Mouse (Mus musculus) limb, embryonic 11.5 days (tissue): ENCODE measurements around the gene Klf5. TPM values are rescaled to one million over a fixed set of nuclear protein-coding genes. Genes with fewer than 3 reads are reported as not detected.

ENCODE experiments used
- ATAC-seq: fragments of 200-750 bp; cut with Nextera tagmentation; 2 replicates; pipeline ENCODE4 v1.8.0; 2017; ENCODE audit warnings: low read depth; ENCODE audit not compliant: insufficient number of reproducible peaks, low FRiP score, low TSS enrichment
- DNase-seq: peaks from one replicate; pipeline ENCODE4 v3.0.0-alpha.2; 2015; ENCODE audit warnings: low spot score
- H3K27ac ChIP-seq: fragments of 300-500 bp; sonication (generic); replicated peaks from 2 replicates; pipeline ENCODE4 v1.5.1; 2014; ENCODE audit warnings: low read depth, mild to moderate bottlenecking, low read length
- H3K27me3 ChIP-seq: fragments of 300-500 bp; sonication (generic); 2 replicates; pipeline ENCODE4 v1.6.1; 2014; ENCODE audit warnings: mild to moderate bottlenecking, low read length, mixed read lengths; ENCODE audit not compliant: control insufficient read depth, insufficient read depth
- H3K36me3 ChIP-seq: fragments of 300-500 bp; sonication (generic); 2 replicates; pipeline ENCODE4 v1.6.1; 2014; ENCODE audit warnings: mild to moderate bottlenecking, low read length, moderate library complexity, mixed read lengths; ENCODE audit not compliant: control insufficient read depth, insufficient read depth
- H3K4me1 ChIP-seq: fragments of 300-500 bp; sonication (generic); 2 replicates; pipeline ENCODE4 v1.6.1; 2014; ENCODE audit warnings: low read length, mixed read lengths; ENCODE audit not compliant: control insufficient read depth, insufficient read depth
- H3K4me2 ChIP-seq: fragments of 300-500 bp; sonication (generic); 2 replicates; pipeline ENCODE4 v1.6.1; 2014; ENCODE audit warnings: low read depth, mild to moderate bottlenecking, moderate library complexity; ENCODE audit not compliant: severe bottlenecking
- H3K4me3 ChIP-seq: fragments of 300-500 bp; sonication (generic); 2 replicates; pipeline ENCODE4 v1.5.1; 2014; ENCODE audit warnings: low read depth, low read length
- H3K9ac ChIP-seq: fragments of 300-500 bp; sonication (generic); 2 replicates; pipeline ENCODE4 v1.6.1; 2014; ENCODE audit warnings: mild to moderate bottlenecking, low read length
- H3K9me3 ChIP-seq: fragments of 300-500 bp; sonication (generic); 2 replicates; pipeline ENCODE4 v1.6.1; 2016; ENCODE audit warnings: low read length; ENCODE audit not compliant: control insufficient read depth
- WGBS: fragments of 180-500 bp; shearing (Covaris S2); extraction: QIAGEN DNeasy Blood & Tissue Kit; methylation state at CpG from one replicate; pipeline ENCODE4 v1.1.7; 2014; 5-methylcytosine and 5-hydroxymethylcytosine counted together
- polyA plus RNA-seq: library from polyadenylated mRNA; unstranded; fragments of >200 nt; fragmentation: Nextera tagmentation; extraction: Ambion mirVana; gene quantifications from 2 replicates; pipeline ENCODE4 v1.2.1, GENCODE M21; 2014

Klf5 gene
- polyA plus RNA-seq, 1 experiment from 2014 or later, result 3.9 TPM

DNA sequence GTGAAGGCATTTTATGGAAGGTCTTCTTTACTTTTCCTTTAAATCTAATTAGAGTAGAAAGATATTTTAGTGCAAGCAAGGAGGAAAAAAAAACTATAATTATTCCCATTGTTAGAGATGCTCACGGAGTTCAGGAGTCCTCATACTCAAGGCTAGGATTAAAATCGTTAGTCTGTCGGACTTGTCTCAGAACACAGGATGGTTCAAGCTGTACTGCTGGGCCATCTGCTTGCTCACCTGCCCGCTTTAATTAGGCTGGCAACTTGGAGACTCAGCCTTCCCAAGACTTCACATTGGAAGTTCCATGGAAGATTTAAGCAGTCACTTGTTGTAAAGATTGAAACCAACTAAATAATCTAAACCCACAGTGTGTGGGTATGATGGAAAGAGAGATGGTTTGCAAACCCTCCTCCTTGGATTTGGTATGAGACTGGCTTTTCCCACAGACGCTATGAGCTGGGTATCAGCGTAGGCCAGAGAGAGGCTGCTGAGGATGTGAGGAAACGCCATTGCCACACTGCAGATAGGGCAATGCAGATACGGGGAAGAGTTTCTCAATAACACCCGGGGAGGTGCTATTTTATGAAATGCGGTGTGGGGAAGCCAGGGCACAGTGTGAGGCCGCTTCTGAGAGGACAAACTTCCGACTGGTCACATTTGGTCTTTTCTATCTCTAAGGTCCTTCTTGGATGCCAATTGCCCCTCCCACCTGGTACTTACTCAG lies 19.6 kb upstream of the Klf5 start:
- ATAC-seq, result no peak
- WGBS, result 37% methylated on average over 12 of the region's 12 CpGs
- no peak overlapping the region for H3K4me3 ChIP-seq
- H3K4me2 ChIP-seq, result no peak overlapping the region
- 0 out of 2 replicates have a peak, but pooled peaks cover 4% of the 10 kb centered on the region for H3K4me1 ChIP-seq
- H3K9me3 ChIP-seq, result no peaks in the 10 kb centered on the region
- H3K9ac ChIP-seq, result no peak overlapping the region
- H3K36me3 ChIP-seq, result no peaks in the 10 kb centered on the region
- no peak for DNase-seq
- no peaks in the 10 kb centered on the region for H3K27me3 ChIP-seq
- H3K27ac ChIP-seq, result no peak overlapping the region

DNA sequence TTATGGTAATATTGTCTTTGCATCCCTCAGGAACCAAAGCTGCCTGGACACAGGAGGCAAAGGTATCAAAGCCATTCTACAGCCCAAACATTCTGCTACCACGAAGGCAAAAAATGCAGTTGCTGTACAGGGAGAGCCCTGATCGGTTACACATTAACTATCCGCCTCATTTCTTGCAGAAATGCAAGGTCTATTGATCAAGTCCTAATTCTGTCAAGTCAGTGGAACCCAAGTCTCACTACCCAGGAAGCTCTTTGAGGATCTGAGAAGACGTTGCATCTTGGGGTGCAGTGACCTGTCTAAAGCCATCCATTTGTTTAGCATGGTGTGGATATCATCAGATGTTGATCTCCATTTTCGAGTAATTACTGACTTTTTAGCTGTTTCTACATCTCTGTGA lies 18.1 kb upstream of the Klf5 start:
- H3K4me3 ChIP-seq, result no peak overlapping the region
- no peak for ATAC-seq
- H3K9ac ChIP-seq, result no peak overlapping the region
- no peak for DNase-seq
- no peaks in the 10 kb centered on the region for H3K27me3 ChIP-seq
- H3K4me1 ChIP-seq, result 0 out of 2 replicates have a peak, but pooled peaks cover 4% of the 10 kb centered on the region
- H3K4me2 ChIP-seq, result no peak overlapping the region
- H3K36me3 ChIP-seq, result no peaks in the 10 kb centered on the region
- WGBS, result 84% methylated on average over 5 of the region's 5 CpGs
- no peaks in the 10 kb centered on the region for H3K9me3 ChIP-seq
- no peak overlapping the region for H3K27ac ChIP-seq

DNA sequence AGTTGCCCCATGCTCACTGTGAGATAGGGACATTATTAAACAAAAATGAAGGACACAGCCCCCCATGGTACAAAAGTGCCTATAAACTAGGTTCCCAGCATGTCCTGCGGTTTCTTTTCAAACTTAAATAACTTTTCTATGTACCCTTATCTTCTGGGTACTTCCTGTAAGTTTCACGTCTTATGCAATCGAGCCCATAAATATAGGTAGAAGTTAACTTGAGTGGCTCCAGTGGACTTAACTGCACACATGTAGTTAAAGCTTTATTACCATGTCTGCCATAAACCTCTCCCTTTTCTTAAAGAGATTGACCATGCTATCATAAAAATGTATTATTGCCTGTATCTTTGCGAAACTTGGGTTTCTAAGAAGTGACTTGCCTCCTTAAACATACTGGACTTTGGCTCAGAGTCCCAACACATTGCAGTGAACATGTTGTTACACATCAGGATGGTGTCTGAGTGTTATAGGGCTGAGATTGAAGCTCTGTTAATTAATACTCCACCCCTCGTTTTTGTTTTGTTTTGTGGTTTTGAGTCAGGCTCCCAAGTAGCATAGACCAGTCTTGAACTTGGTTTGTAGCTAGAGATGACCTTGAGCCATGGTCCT lies 17.6 kb upstream of the Klf5 start:
- DNase-seq, result no peak

DNA sequence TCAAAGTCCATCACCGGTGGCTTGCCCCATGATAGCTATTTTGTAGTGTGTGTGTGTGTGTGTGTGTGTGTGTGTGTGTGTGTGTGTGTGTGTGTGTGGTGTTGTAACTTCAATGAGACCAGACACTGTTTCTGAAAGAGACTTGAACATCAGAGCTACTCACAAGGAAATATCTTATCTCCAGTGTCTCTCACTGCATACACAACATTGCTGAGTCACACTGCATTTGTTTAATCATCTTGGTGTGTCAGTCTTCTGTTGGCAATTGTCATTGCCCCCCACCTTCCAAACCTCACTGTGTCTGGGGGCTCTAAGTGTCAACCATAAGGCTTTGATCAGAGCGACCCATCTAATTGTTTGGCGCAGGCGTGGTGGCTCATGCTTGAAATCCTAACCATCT lies 13.0 kb upstream of the Klf5 start:
- 88% methylated on average over 4 of the region's 4 CpGs for WGBS
- Histone ChIP-seq H3K27ac (no peak overlapping the region), H3K9me3 (no peaks in the 10 kb centered on the region), H3K4me3 (no peak overlapping the region), H3K4me1 (no peaks in the 10 kb centered on the region), H3K9ac (no peak overlapping the region), H3K4me2 (no peak overlapping the region), H3K36me3 (no peaks in the 10 kb centered on the region), H3K27me3 (no peaks in the 10 kb centered on the region)
- DNase-seq (no peak), ATAC-seq (no peak)

More for the DNA sequence above, 17.6 kb upstream of the Klf5 start:
- H3K4me1 ChIP-seq, result no peaks in the 10 kb centered on the region
- no peaks in the 10 kb centered on the region for H3K27me3 ChIP-seq
- H3K9ac ChIP-seq, result no peak overlapping the region
- H3K27ac ChIP-seq, result no peak overlapping the region
- no peak overlapping the region for H3K4me3 ChIP-seq
- H3K36me3 ChIP-seq, result no peaks in the 10 kb centered on the region
- no peaks in the 10 kb centered on the region for H3K9me3 ChIP-seq
- 73% methylated on average over 5 of the region's 5 CpGs for WGBS
- H3K4me2 ChIP-seq, result no peak overlapping the region
- no peak for ATAC-seq

DNA sequence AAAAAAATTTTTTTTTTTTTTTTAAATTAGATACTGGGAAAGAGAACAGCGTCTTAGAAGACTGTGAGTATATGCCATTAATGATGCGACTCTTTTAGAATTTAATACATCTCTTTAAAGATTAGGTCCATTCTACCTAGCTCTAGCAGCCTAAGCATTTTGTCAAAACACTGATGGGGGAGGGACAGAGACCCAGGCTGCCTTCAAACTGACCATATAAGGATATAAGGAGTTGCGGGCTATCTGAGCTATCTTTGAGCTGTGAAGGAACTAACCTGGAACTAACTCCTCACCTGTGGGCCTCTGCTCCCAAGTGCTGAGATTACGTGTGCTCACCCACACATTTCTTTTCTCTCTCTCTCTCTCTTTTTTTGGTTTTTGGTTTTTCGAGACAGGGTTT lies 6.3 kb upstream of the Klf5 start:
- no peak overlapping the region for H3K4me2 ChIP-seq
- no peaks in the 10 kb centered on the region for H3K27me3 ChIP-seq
- DNase-seq (no peak), ATAC-seq (no peak)
- no peaks in the 10 kb centered on the region for H3K36me3 ChIP-seq
- no peak overlapping the region for H3K4me3 ChIP-seq
- H3K27ac ChIP-seq, result no peak overlapping the region
- H3K9ac ChIP-seq, result no peak overlapping the region
- no peaks in the 10 kb centered on the region for H3K9me3 ChIP-seq
- H3K4me1 ChIP-seq, result no peaks in the 10 kb centered on the region
- WGBS, result 89% methylated on average over 5 of the region's 5 CpGs

DNA sequence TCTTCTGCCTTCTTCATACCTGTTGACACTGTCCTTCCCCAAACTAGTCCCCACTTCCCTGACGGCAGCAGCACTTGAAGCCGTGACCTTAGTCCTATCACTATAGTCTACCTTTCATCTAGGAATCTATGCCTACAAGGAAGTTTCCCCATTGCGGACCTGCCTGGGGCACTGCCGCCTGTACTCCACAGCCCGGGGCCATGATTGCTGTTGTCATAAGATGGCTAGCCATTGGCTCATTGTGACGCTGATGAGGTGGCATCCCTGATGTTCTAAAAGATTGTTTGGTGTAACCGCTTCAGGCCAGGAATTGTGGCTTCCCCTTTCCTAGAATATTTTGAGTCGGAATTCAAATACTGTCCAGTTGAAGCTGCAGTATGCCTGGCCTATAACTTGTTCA lies 4.1 kb upstream of the Klf5 start:
- Histone ChIP-seq H3K4me3 (no peak overlapping the region), H3K4me2 (no peak overlapping the region), H3K9ac (no peak overlapping the region), H3K27ac (no peak overlapping the region), H3K4me1 (no peaks in the 10 kb centered on the region), H3K27me3 (no peaks in the 10 kb centered on the region), H3K36me3 (no peaks in the 10 kb centered on the region), H3K9me3 (no peaks in the 10 kb centered on the region)
- DNase-seq, result no peak
- no peak for ATAC-seq
- WGBS, result 90% methylated on average over 8 of the region's 8 CpGs

DNA sequence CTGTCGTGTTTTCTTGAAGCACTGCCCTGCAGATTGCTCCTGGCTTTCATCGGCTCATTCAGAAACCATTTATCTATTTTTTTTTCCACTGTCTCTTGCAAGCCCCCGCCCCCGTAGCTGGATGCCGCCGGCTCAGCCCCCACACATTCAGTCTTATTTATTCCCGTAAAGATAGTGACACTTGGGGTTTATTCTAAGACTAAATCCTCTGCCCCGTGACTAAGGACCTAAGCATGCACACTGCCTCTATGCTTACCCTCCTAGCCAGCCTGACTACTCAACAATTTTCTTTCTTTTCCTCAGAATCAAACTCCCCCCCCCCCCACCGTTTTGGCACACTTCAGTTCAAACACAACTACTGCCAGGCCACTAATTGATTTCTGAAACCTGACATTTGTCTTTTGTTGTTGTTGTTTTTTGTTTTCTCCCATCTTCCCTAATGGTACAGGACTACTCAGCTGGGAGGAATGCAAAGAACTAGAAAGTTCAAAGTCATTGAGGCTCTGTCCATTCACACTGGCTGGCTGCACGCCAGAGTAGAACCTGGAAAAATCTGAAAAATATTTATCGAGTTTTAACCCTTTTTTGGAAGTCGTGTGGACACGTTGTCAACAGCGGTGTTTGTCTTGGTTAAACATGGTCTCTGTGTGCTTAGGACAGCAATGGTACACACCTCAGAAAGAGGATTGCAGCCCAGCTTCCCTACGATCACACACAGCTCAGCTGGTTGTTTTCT lies 2.7 kb upstream of the Klf5 start:
- no peak overlapping the region for H3K4me3 ChIP-seq
- ATAC-seq (no peak), DNase-seq (no peak)
- 63% methylated on average over 15 of the region's 15 CpGs for WGBS
- H3K27ac ChIP-seq, result no peak overlapping the region
- no peaks in the 10 kb centered on the region for H3K4me1 ChIP-seq
- H3K9me3 ChIP-seq, result no peaks in the 10 kb centered on the region
- H3K36me3 ChIP-seq, result no peaks in the 10 kb centered on the region
- H3K4me2 ChIP-seq, result no peak overlapping the region
- H3K27me3 ChIP-seq, result peaks cover 4% of the 10 kb centered on the region; the same call in 1 of the 2 replicates
- no peak overlapping the region for H3K9ac ChIP-seq

DNA sequence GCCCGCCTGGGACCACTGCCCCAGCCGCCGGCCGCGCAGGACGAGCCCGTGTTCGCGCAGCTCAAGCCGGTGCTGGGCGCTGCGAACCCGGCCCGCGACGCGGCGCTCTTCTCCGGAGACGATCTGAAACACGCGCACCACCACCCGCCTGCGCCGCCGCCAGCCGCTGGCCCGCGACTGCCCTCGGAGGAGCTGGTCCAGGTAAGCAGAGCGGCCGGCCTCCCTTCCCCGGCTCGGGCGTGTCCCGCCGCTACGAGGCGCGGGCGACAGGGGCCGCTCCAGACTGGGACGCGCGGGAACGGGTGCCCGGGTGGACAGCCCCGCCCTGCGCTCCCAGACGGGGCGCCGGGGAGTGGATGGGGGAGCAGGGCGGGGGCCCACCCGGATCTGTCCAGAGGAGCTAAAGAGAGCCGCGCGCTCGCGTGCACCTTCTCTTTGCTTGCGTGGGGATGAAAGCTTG lies 561 bp downstream of the Klf5 start:
- peak; percentile 74 for DNase-seq
- Histone ChIP-seq H3K27ac (0 out of 2 replicates have a peak overlapping the region, but pooled peaks have one; percentile 3), H3K27me3 (peaks cover 4% of the 10 kb centered on the region; the same call in 1 of the 2 replicates), H3K36me3 (no peaks in the 10 kb centered on the region), H3K4me2 (peak overlapping the region; percentile 93), H3K9ac (peak overlapping the region; percentile 55), H3K4me3 (peak overlapping the region; percentile 65), H3K4me1 (no peaks in the 10 kb centered on the region), H3K9me3 (no peaks in the 10 kb centered on the region)
- ATAC-seq, result peak; percentile 63
- WGBS, result under 1% methylated on average over 58 of the region's 60 CpGs
